Mouse (Mus musculus) kidney, postnatal 0 days (tissue): Measurements from ENCODE around the gene Ccz1. TPM values are rescaled to one million over a fixed set of nuclear protein-coding genes. Genes with fewer than 3 reads are reported as not detected.

Experiments
- ATAC-seq: fragments of 200-750 bp; cut with Nextera tagmentation; replicated peaks from 2 replicates; pipeline ENCODE4 v1.8.0; 2017; ENCODE audit warnings: low read depth, moderate number of reproducible peaks, moderate TSS enrichment, moderate library complexity; ENCODE audit not compliant: low FRiP score
- DNase-seq: peaks from one replicate; pipeline ENCODE4 v3.0.0-alpha.2; 2016; ENCODE audit warnings: low spot score
- H3K27ac ChIP-seq: fragments of 300-500 bp; sonication (generic); 2 replicates; pipeline ENCODE4 v1.5.1; 2014; ENCODE audit warnings: mild to moderate bottlenecking
- H3K27me3 ChIP-seq: fragments of 300-500 bp; sonication (generic); 2 replicates; pipeline ENCODE4 v1.6.1; 2014; ENCODE audit warnings: low read length, mixed read lengths; ENCODE audit not compliant: insufficient read depth
- H3K36me3 ChIP-seq: fragments of 300-500 bp; sonication (generic); 2 replicates; pipeline ENCODE4 v1.6.1; 2014; ENCODE audit warnings: low read length, mixed read lengths; ENCODE audit not compliant: insufficient read depth
- H3K4me1 ChIP-seq: fragments of 300-500 bp; sonication (generic); replicated peaks from 2 replicates; pipeline ENCODE4 v1.6.1; 2014; ENCODE audit warnings: antibody characterized with exemption, low read length, mixed read lengths; ENCODE audit not compliant: insufficient read depth
- H3K4me2 ChIP-seq: fragments of 300-500 bp; sonication (generic); 2 replicates; pipeline ENCODE4 v1.6.1; 2014; ENCODE audit warnings: mild to moderate bottlenecking, low read length, moderate library complexity, mixed read lengths
- H3K4me3 ChIP-seq: fragments of 300-500 bp; sonication (generic); replicated peaks from 2 replicates; pipeline ENCODE4 v1.5.1; 2014; ENCODE audit warnings: low read depth, low read length
- H3K9ac ChIP-seq: fragments of 300-500 bp; sonication (generic); 2 replicates; pipeline ENCODE4 v1.6.1; 2014; ENCODE audit warnings: low read depth, low read length
- H3K9me3 ChIP-seq: fragments of 300-500 bp; sonication (generic); replicated peaks from 2 replicates; pipeline ENCODE4 v1.6.1; 2016; ENCODE audit warnings: low read length, inconsistent platforms, mixed read lengths
- CTCF ChIP-seq: IDR thresholded peaks from 2 replicates; pipeline ENCODE4 v1.5.1; 2016; ENCODE audit warnings: antibody characterized with exemption, low read depth, mild to moderate bottlenecking, moderate library complexity
- whole genome bisulfite sequencing: fragments of 180-500 bp; shearing (Covaris S2); extraction: QIAGEN DNeasy Blood & Tissue Kit; methylation state at CpG from one replicate; pipeline ENCODE4 v1.1.7; 2014; 5-methylcytosine and 5-hydroxymethylcytosine counted together
- polyA plus RNA-seq: library from polyadenylated mRNA; unstranded; fragments of >200 nt; fragmentation: Nextera tagmentation; extraction: Ambion mirVana; gene quantifications from 2 replicates; pipeline ENCODE4 v1.2.1, GENCODE M21; 2015

The Ccz1 gene
- polyA plus RNA-seq, 1 experiment from 2014 or later: 78.9 TPM

GRCm38 (mm10) chr5:143941588-143941987 is 73.1 kb downstream of the Ccz1 start:
- WGBS: 18% methylated on average over 10 of the region's 10 CpGs
- Histone ChIP-seq H3K9ac (no peak overlapping the region), H3K4me1 (no peaks in the 10 kb centered on the region), H3K27me3 (no peaks in the 10 kb centered on the region), H3K4me2 (no peak overlapping the region), H3K4me3 (no peak overlapping the region), H3K27ac (no peak overlapping the region), H3K9me3 (no peaks in the 10 kb centered on the region), H3K36me3 (no peaks in the 10 kb centered on the region)
- no peak for DNase-seq
- no peak for ATAC-seq
- no peak for TF ChIP-seq CTCF

Other genes starting within 250 kb of the Ccz1 start
- 32.4 and 34.1 TPM in 2 replicates for gene Eif2ak1, start 197.1 kb downstream of the Ccz1 start, polyA plus RNA-seq
- 0.22 and 0.29 TPM in 2 replicates for gene Ankrd61, start 117.2 kb downstream of the Ccz1 start, polyA plus RNA-seq
- gene Aimp2, start 105.0 kb downstream of the Ccz1 start, polyA plus RNA-seq: 76.6 and 81.9 TPM in 2 replicates
- 14.8 and 16.7 TPM in 2 replicates for gene Pms2, start 104.9 kb downstream of the Ccz1 start, polyA plus RNA-seq
- gene Gm42421, start 86.7 kb downstream of the Ccz1 start, polyA plus RNA-seq: 0.22 and 0.78 TPM in 2 replicates
- 1.7 and 1.8 TPM in 2 replicates for gene Rsph10b, start 81.8 kb downstream of the Ccz1 start, polyA plus RNA-seq
- gene Ocm, start 11.8 kb upstream of the Ccz1 start, polyA plus RNA-seq: 4.5 and 5.9 TPM in 2 replicates
- 4.9 and 5.1 TPM in 2 replicates for gene Lmtk2, start 85.6 kb upstream of the Ccz1 start, polyA plus RNA-seq
- gene Bhlha15, start 175.4 kb upstream of the Ccz1 start, polyA plus RNA-seq: 0.54 and 0.60 TPM in 2 replicates
- 15.3 and 17.4 TPM in 2 replicates for gene Tecpr1, start 208.7 kb upstream of the Ccz1 start, polyA plus RNA-seq
- gene Bri3, start 229.6 kb upstream of the Ccz1 start, polyA plus RNA-seq: 205 and 224 TPM in 2 replicates